Mouse (Mus musculus): ENCODE data around the gene Rnf157.

Gene Rnf157

GRCm38 (mm10) chr11:116305423-116305822 is 107.4 kb downstream of the Rnf157 start:
- DNase-seq (ENCODE audit: low spot score in 2 of 2), result no peak

DNA sequence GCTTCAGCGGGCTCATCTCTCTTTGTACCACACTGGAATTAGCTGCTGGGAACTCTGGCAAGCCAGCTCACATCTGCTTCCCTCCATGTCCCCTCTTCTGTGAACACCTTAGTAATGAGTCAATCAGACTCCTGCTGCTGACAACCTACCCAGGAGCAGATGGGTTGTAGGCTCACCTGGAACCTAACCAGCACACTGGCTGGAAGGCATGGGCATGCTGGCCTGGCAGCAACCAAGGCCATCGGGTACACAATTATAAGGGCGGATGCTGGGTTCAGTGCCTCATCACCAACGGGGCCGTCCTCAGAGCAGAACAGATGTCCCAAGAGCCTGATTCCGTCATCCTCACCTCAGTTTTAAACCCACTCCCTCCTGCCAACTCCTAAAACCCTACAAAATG is 114.2 kb downstream of the Rnf157 start:
- no peak for DNase-seq (ENCODE audit: low spot score in 2 of 2)

DNA sequence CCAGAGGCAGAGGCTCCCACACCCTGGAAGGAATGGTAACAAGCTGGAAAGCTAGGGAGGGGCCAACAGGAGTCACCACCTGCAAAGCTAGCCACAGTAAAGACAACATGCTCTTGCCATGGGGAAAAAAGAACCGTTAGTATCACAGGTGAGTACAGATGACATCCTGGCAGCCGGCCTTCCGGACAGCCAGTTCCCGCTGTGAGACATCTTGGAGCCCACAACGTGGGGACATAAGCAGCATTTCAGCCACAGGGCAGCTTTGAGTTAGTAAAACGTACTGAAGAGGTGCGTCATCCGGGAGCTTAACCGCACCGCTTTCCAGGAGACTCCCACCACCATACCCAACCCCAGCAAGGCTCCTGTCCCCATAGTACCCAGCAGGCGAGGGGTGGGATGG is 114.6 kb downstream of the Rnf157 start:
- DNase-seq (ENCODE audit: low spot score in 2 of 2), result no peak

DNA sequence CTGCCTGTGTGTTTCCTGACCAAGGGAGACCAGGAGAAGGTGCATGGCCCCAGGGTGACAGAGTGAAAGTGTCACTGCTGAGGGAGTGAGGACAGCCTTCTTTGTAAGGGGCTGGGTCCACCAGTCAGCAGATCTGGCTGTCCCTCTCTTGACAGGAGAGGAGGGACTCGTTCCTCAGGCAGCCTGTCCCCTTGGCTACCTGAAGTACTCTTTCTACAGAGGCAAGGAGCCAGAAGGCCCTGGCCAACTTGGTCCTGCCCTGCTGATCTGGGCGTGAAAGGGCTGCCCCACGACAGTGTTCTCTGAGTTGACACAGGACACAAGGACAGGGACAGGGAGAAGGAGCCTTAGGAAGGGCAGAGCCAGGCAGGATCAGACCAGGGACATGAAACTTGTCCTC is 115.8 kb downstream of the Rnf157 start:
- DNase-seq (ENCODE audit: low spot score in 2 of 2), result no peak

GRCm38 (mm10) chr11:116296191-116296734 is 116.6 kb downstream of the Rnf157 start:
- DNase-seq (ENCODE audit: low spot score in 2 of 2), result no peak

DNA sequence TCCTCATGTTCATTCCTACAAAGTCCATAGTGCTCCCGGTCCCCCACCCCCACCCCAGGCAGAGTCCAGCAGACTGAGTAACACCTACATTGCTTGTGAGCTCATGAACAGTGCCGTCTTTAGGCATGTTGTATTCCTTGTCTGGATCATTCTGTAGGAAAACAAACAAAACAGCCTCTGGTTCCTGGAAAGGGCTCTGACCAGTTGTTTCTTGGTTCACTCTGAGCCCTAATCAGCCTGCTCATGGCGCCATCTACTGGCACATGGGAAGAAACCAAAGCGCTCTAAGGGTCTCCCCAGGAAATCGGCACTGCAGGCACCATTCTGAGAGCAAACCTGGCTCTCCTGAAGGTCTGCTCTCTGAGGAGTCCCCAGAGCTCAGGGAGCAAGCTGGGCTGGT is 118.5 kb downstream of the Rnf157 start:
- DNase-seq (ENCODE audit: low spot score in 2 of 2), result peak in 1 of 2 experiments; percentile 26

DNA sequence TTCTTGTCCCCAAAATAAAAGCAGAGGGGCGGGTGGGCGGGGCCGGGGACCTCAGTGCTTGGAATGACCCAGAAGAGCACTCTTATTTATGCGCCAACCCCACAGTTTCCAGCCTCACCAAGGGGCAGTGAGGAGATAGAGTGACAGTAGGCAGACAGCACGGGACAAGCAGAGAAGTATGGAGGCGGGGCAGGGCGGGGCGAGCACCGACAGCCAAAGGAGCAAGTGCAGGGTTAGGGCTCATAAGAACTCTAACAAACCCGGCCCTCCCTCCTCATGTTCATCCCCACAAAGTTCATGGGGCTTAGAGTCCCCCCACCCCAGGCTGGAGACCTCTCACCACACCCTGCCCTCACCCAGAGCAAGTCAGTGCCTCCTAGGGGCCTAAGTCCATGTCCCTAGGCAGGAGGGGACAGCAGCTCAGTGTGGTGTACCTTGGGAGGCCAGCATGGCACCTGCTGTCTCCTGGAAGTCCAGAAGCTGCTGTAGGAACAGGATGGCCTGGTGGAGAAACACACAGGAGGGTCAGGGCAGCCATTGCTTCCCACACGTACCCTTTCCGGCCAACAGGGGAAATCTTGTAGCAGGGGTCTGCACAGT is 119.2 kb downstream of the Rnf157 start:
- DNase-seq (ENCODE audit: low spot score in 2 of 2), result no peak

DNA sequence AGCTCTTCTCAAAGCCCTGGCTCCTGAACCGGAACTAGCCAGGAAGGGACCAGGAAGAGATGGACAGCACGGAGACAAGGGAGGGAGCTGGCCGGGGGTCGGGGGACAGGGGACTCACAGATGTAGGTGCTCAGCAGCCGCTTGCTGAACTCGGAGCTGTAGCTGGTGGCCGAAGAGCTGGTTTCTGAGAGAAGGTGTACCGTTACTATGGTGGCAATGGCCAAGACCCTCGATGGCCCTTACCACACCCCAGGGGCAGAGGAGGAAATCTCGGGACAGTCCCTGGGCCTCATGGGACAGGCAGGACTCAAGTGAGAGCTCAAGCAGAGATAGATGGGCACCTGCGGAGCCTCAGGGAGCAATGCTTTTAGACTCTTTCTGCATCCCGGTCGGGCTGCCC is 120.4 kb downstream of the Rnf157 start:
- DNase-seq (ENCODE audit: low spot score in 2 of 2), result no peak

GRCm38 (mm10) chr11:116290556-116290955 is 122.3 kb downstream of the Rnf157 start:
- no peak for DNase-seq (ENCODE audit: low spot score in 2 of 2)

DNA sequence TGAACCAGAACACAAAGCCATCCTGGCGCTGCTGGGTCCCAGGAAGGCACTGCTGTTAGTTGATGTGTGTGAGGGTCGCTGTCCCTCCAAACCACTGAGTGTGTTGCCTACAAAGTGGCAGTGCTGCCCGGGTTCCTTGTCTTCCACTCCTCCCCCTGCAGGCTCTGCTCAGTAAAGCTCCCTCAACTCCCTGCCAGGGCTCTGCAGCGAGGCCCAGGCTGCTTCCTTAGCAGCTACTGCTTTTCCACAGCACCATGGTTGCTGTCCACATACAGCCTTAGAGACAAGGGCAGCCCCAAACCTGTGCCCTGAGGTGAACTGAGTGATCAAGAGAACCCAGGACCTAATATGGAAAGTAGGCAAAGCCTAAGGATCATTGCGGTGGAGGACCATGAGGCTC is 125.5 kb downstream of the Rnf157 start:
- DNase-seq (ENCODE audit: low spot score in 2 of 2), result no peak

Measured in urinary bladder, adult 18-20 months (tissue).